Mouse (Mus musculus): ENCODE results near the gene Hoxd8. TPM values are rescaled to one million over a fixed set of nuclear protein-coding genes. Genes with fewer than 3 reads are reported as not detected.

Gene Hoxd8
- total RNA-seq, 1 experiment: 1.2 TPM

GRCm38 (mm10) chr2:74710929-74711543 lies 6.6 kb downstream of the Hoxd8 start:
- Histone ChIP-seq H3K4me1 (ENCODE audit: control insufficient read depth in 2 of 2, insufficient read depth in 2 of 2, low read length in 2 of 2, poor library complexity in 1 of 2) (peaks cover 0 to 2% of the 10 kb centered on the region in 2 experiments; a peak in 1 of 4 replicates), H3K9ac (ENCODE audit: insufficient read depth, low read depth, low read length, poor library complexity, severe bottlenecking) (no peak overlapping the region), H3K4me3 (ENCODE audit: insufficient read depth in 1 of 2, low read depth in 1 of 2, low read length in 2 of 2, poor library complexity in 1 of 2, severe bottlenecking in 1 of 2) (no peak overlapping the region), H3K36me3 (ENCODE audit: control insufficient read depth, insufficient read depth, low read length, poor library complexity, severe bottlenecking) (no peaks in the 10 kb centered on the region), H3K9me3 (ENCODE audit: control insufficient read depth, insufficient read depth, low read depth, low read length) (no peaks in the 10 kb centered on the region), H3K27ac (ENCODE audit: insufficient read depth, low read depth, low read length, poor library complexity, severe bottlenecking) (no peak overlapping the region)
- in situ Hi-C loops (cut with MboI; ENCODE audit: low sequenced_read_pairs in 2 of 2, unreplicated experiment in 2 of 2): loop anchor here (10.0 to 25.0 kb wide), 4 partner anchors 344 to 876 kb away; no protein-coding TSS in a partner anchor
- TF ChIP-seq CHD2 (IDR thresholded peaks at IDR 0.05; ENCODE audit: low read depth, low read length) (no peak), HCFC1 (IDR thresholded peaks at IDR 0.05; ENCODE audit: borderline replicate concordance, insufficient read depth, low read length) (no peak), ZNF384 (IDR thresholded peaks at IDR 0.05; ENCODE audit: low read depth, low read length) (no peak), ZC3H11A (IDR thresholded peaks at IDR 0.05; ENCODE audit: borderline replicate concordance, low read depth, low read length) (no peak), MAFK (IDR thresholded peaks at IDR 0.05; ENCODE audit: insufficient read depth, low read depth, low read length) (no peak)
- DNase-seq (ENCODE audit: low read depth, low spot score): no peak

- in situ Hi-C loops (cut with MboI; ENCODE audit: low sequenced_read_pairs in 2 of 2, unreplicated experiment in 2 of 2): loop anchor here (10.0 to 25.0 kb wide), 4 partner anchors 343 to 875 kb away; no protein-coding TSS in a partner anchor
- Histone ChIP-seq H3K27ac (ENCODE audit: insufficient read depth, low read depth, low read length, poor library complexity, severe bottlenecking) (no peak within 1 kb of the TSS), H3K9ac (ENCODE audit: insufficient read depth, low read depth, low read length, poor library complexity, severe bottlenecking) (no peak within 1 kb of the TSS), H3K4me3 (ENCODE audit: insufficient read depth in 1 of 2, low read depth in 1 of 2, low read length in 2 of 2, poor library complexity in 1 of 2, severe bottlenecking in 1 of 2) (peak within 1 kb of the TSS; percentile 46 to 52), H3K4me1 (ENCODE audit: control insufficient read depth in 2 of 2, insufficient read depth in 2 of 2, low read length in 2 of 2, poor library complexity in 1 of 2) (peaks cover 0 to 2% of the 10 kb centered on the region in 2 experiments; a peak in 1 of 4 replicates), H3K36me3 (ENCODE audit: control insufficient read depth, insufficient read depth, low read length, poor library complexity, severe bottlenecking) (no peaks in the 10 kb centered on the region), H3K9me3 (ENCODE audit: control insufficient read depth, insufficient read depth, low read depth, low read length) (no peaks in the 10 kb centered on the region)
- DNase-seq (ENCODE audit: low read depth, low spot score): no peak
- TF ChIP-seq ZNF384 (IDR thresholded peaks at IDR 0.05; ENCODE audit: low read depth, low read length) (no peak), HCFC1 (IDR thresholded peaks at IDR 0.05; ENCODE audit: borderline replicate concordance, insufficient read depth, low read length) (no peak), CHD2 (IDR thresholded peaks at IDR 0.05; ENCODE audit: low read depth, low read length) (no peak), ZC3H11A (IDR thresholded peaks at IDR 0.05; ENCODE audit: borderline replicate concordance, low read depth, low read length) (no peak), MAFK (IDR thresholded peaks at IDR 0.05; ENCODE audit: insufficient read depth, low read depth, low read length) (no peak)
Measured at GRCm38 (mm10) chr2:74711721-74712621, 7.6 kb downstream of the Hoxd8 start, which contains the start of the genes Hoxd3 and Hoxd4. Hoxd3 (plus strand) TSS chr2:74711927. Hoxd4 (plus strand) TSS chr2:74711929.

- Histone ChIP-seq H3K4me3 (ENCODE audit: insufficient read depth in 1 of 2, low read depth in 1 of 2, low read length in 2 of 2, poor library complexity in 1 of 2, severe bottlenecking in 1 of 2) (no peak overlapping the region), H3K9me3 (ENCODE audit: control insufficient read depth, insufficient read depth, low read depth, low read length) (no peaks in the 10 kb centered on the region), H3K36me3 (ENCODE audit: control insufficient read depth, insufficient read depth, low read length, poor library complexity, severe bottlenecking) (no peaks in the 10 kb centered on the region), H3K4me1 (ENCODE audit: control insufficient read depth in 2 of 2, insufficient read depth in 2 of 2, low read length in 2 of 2, poor library complexity in 1 of 2) (peaks cover 0 to 2% of the 10 kb centered on the region in 2 experiments; a peak in 1 of 4 replicates), H3K27ac (ENCODE audit: insufficient read depth, low read depth, low read length, poor library complexity, severe bottlenecking) (no peak overlapping the region), H3K9ac (ENCODE audit: insufficient read depth, low read depth, low read length, poor library complexity, severe bottlenecking) (no peak overlapping the region)
- TF ChIP-seq ZC3H11A (IDR thresholded peaks at IDR 0.05; ENCODE audit: borderline replicate concordance, low read depth, low read length): no peak
- no peak for TF ChIP-seq CHD2 (IDR thresholded peaks at IDR 0.05; ENCODE audit: low read depth, low read length)
- TF ChIP-seq MAFK (IDR thresholded peaks at IDR 0.05; ENCODE audit: insufficient read depth, low read depth, low read length): no peak
- in situ Hi-C loops (cut with MboI; ENCODE audit: low sequenced_read_pairs in 2 of 2, unreplicated experiment in 2 of 2): loop anchor here (10.0 to 25.0 kb wide), 4 partner anchors 341 to 874 kb away; no protein-coding TSS in a partner anchor
- no peak for DNase-seq (ENCODE audit: low read depth, low spot score)
Measured at GRCm38 (mm10) chr2:74713239-74714150, 9.1 kb downstream of the Hoxd8 start.

Measured in ES-E14 (cell line).